Mouse (Mus musculus) limb, embryonic 12.5 days (tissue): Measurements from ENCODE around the gene 3425401B19Rik. TPM values are rescaled to one million over a fixed set of nuclear protein-coding genes. Genes with fewer than 3 reads are reported as not detected.

ENCODE experiments used
- ATAC-seq: fragments of 200-750 bp; cut with Nextera tagmentation; 2 replicates; pipeline ENCODE4 v1.8.0; 2017; ENCODE audit warnings: low read depth, moderate TSS enrichment; ENCODE audit not compliant: insufficient number of reproducible peaks, insufficient read depth, low FRiP score, low TSS enrichment
- H3K27ac ChIP-seq: fragments of 300-500 bp; sonication (generic); 2 replicates; pipeline ENCODE4 v1.5.1; 2016; ENCODE audit warnings: mild to moderate bottlenecking, moderate library complexity
- H3K27me3 ChIP-seq: fragments of 300-500 bp; sonication (generic); 2 replicates; pipeline ENCODE4 v1.6.1; 2016; ENCODE audit warnings: mild to moderate bottlenecking, moderate library complexity
- H3K36me3 ChIP-seq: fragments of 300-500 bp; sonication (generic); 2 replicates; pipeline ENCODE4 v1.6.1; 2016; ENCODE audit warnings: mild to moderate bottlenecking, moderate library complexity
- H3K4me1 ChIP-seq: fragments of 300-500 bp; sonication (generic); replicated peaks from 2 replicates; pipeline ENCODE4 v1.6.1; 2016
- H3K4me2 ChIP-seq: fragments of 300-500 bp; sonication (generic); 2 replicates; pipeline ENCODE4 v1.6.1; 2016; ENCODE audit warnings: mild to moderate bottlenecking, moderate library complexity
- H3K4me3 ChIP-seq: fragments of 300-500 bp; sonication (generic); replicated peaks from 2 replicates; pipeline ENCODE4 v1.5.1; 2016; ENCODE audit warnings: mild to moderate bottlenecking
- H3K9ac ChIP-seq: fragments of 300-500 bp; sonication (generic); replicated peaks from 2 replicates; pipeline ENCODE4 v1.6.1; 2016; ENCODE audit warnings: mild to moderate bottlenecking, moderate library complexity
- H3K9me3 ChIP-seq: fragments of 300-500 bp; sonication (generic); 2 replicates; pipeline ENCODE4 v1.6.1; 2016; ENCODE audit warnings: mild to moderate bottlenecking, moderate library complexity
- WGBS: fragments of 180-500 bp; shearing (Covaris S2); methylation state at CpG from one replicate; pipeline ENCODE4 v1.1.7; 2016; 5-methylcytosine and 5-hydroxymethylcytosine counted together
- polyA plus RNA-seq: library from polyadenylated mRNA; unstranded; fragments of >200 nt; fragmentation: Nextera tagmentation; extraction: Ambion mirVana; gene quantifications from 2 replicates; pipeline ENCODE4 v1.2.1, GENCODE M21; 2016

3425401B19Rik gene
- polyA plus RNA-seq, 1 experiment from 2014 or later: 0.56 TPM

GRCm38 (mm10) chr14:32663099-32663498 lies 22.0 kb downstream of the 3425401B19Rik start:
- no peak for ATAC-seq
- Histone ChIP-seq H3K9ac (no peak overlapping the region), H3K27ac (no peak overlapping the region), H3K4me2 (no peak overlapping the region), H3K36me3 (no peaks in the 10 kb centered on the region), H3K9me3 (no peaks in the 10 kb centered on the region), H3K4me1 (no peaks in the 10 kb centered on the region), H3K27me3 (peaks cover 26% of the 10 kb centered on the region), H3K4me3 (no peak overlapping the region)
- 90% methylated on average over 6 of the region's 6 CpGs for WGBS

GRCm38 (mm10) chr14:32659781-32660180 lies 25.3 kb downstream of the 3425401B19Rik start:
- no peak for ATAC-seq
- H3K4me2 ChIP-seq: no peak overlapping the region
- no peaks in the 10 kb centered on the region for H3K9me3 ChIP-seq
- H3K27me3 ChIP-seq: peaks cover 26% of the 10 kb centered on the region
- no peaks in the 10 kb centered on the region for H3K36me3 ChIP-seq
- no peak overlapping the region for H3K4me3 ChIP-seq
- 81% methylated on average over 9 of the region's 9 CpGs for WGBS
- no peak overlapping the region for H3K9ac ChIP-seq
- H3K27ac ChIP-seq: no peak overlapping the region
- H3K4me1 ChIP-seq: no peaks in the 10 kb centered on the region

GRCm38 (mm10) chr14:32638485-32638884 lies 46.6 kb downstream of the 3425401B19Rik start:
- Histone ChIP-seq H3K27ac (no peak overlapping the region), H3K9ac (no peak overlapping the region), H3K36me3 (no peaks in the 10 kb centered on the region), H3K4me3 (no peak overlapping the region), H3K4me1 (no peaks in the 10 kb centered on the region), H3K27me3 (peaks cover 5% of the 10 kb centered on the region; the same call in 1 of the 2 replicates), H3K4me2 (no peak overlapping the region), H3K9me3 (no peaks in the 10 kb centered on the region)
- WGBS: 93% methylated on average over 2 of the region's 2 CpGs
- no peak for ATAC-seq

- ATAC-seq: no peak
- no peaks in the 10 kb centered on the region for H3K9me3 ChIP-seq
- no peak overlapping the region for H3K9ac ChIP-seq
- no peak overlapping the region for H3K4me2 ChIP-seq
- no peaks in the 10 kb centered on the region for H3K36me3 ChIP-seq
- H3K4me3 ChIP-seq: no peak overlapping the region
- H3K27me3 ChIP-seq: no peaks in the 10 kb centered on the region; the same call in 1 of the 2 replicates
- no peaks in the 10 kb centered on the region for H3K4me1 ChIP-seq
- no peak overlapping the region for H3K27ac ChIP-seq
- WGBS: 14% methylated on average over 11 of the region's 11 CpGs
Observed at GRCm38 (mm10) chr14:32634015-32634682, 50.9 kb downstream of the 3425401B19Rik start.

GRCm38 (mm10) chr14:32632908-32633600 lies 52.0 kb downstream of the 3425401B19Rik start:
- Histone ChIP-seq H3K36me3 (no peaks in the 10 kb centered on the region), H3K4me1 (no peaks in the 10 kb centered on the region), H3K9ac (no peak overlapping the region), H3K4me3 (no peak overlapping the region), H3K27ac (no peak overlapping the region), H3K27me3 (no peaks in the 10 kb centered on the region), H3K4me2 (no peak overlapping the region), H3K9me3 (no peaks in the 10 kb centered on the region)
- 75% methylated on average over 6 of the region's 6 CpGs for WGBS
- no peak for ATAC-seq

GRCm38 (mm10) chr14:32628584-32628983 lies 56.5 kb downstream of the 3425401B19Rik start:
- Histone ChIP-seq H3K36me3 (no peaks in the 10 kb centered on the region), H3K4me2 (peak overlapping the region; percentile 13; the same call in 1 of the 2 replicates), H3K27me3 (no peaks in the 10 kb centered on the region), H3K4me3 (no peak overlapping the region), H3K4me1 (no peaks in the 10 kb centered on the region), H3K27ac (no peak overlapping the region), H3K9me3 (no peaks in the 10 kb centered on the region), H3K9ac (no peak overlapping the region)
- ATAC-seq: no peak
- whole genome bisulfite sequencing: 40% methylated on average over 10 of the region's 10 CpGs

- Histone ChIP-seq H3K36me3 (no peaks in the 10 kb centered on the region), H3K9me3 (no peaks in the 10 kb centered on the region), H3K9ac (no peak overlapping the region), H3K27me3 (no peaks in the 10 kb centered on the region), H3K27ac (no peak overlapping the region), H3K4me3 (no peak overlapping the region), H3K4me2 (no peak overlapping the region), H3K4me1 (no peaks in the 10 kb centered on the region)
- WGBS: 47% methylated on average over 2 of the region's 2 CpGs
- ATAC-seq: no peak
Observed at GRCm38 (mm10) chr14:32627271-32627670, 57.8 kb downstream of the 3425401B19Rik start.

GRCm38 (mm10) chr14:32624811-32625210 lies 60.3 kb downstream of the 3425401B19Rik start:
- H3K4me3 ChIP-seq: no peak overlapping the region
- no peak for ATAC-seq
- WGBS: 87% methylated on average over 7 of the region's 7 CpGs
- H3K27ac ChIP-seq: no peak overlapping the region
- no peaks in the 10 kb centered on the region for H3K36me3 ChIP-seq
- no peaks in the 10 kb centered on the region for H3K4me1 ChIP-seq
- H3K27me3 ChIP-seq: no peaks in the 10 kb centered on the region
- H3K9me3 ChIP-seq: no peaks in the 10 kb centered on the region
- no peak overlapping the region for H3K4me2 ChIP-seq
- no peak overlapping the region for H3K9ac ChIP-seq

GRCm38 (mm10) chr14:32624245-32624644 lies 60.8 kb downstream of the 3425401B19Rik start:
- H3K9ac ChIP-seq: no peak overlapping the region
- H3K4me3 ChIP-seq: no peak overlapping the region
- WGBS: 90% methylated on average over 3 of the region's 3 CpGs
- no peak overlapping the region for H3K4me2 ChIP-seq
- ATAC-seq: no peak
- no peaks in the 10 kb centered on the region for H3K36me3 ChIP-seq
- H3K27me3 ChIP-seq: no peaks in the 10 kb centered on the region
- H3K9me3 ChIP-seq: no peaks in the 10 kb centered on the region
- H3K4me1 ChIP-seq: no peaks in the 10 kb centered on the region
- H3K27ac ChIP-seq: no peak overlapping the region

GRCm38 (mm10) chr14:32617253-32617652 lies 67.8 kb downstream of the 3425401B19Rik start:
- no peaks in the 10 kb centered on the region for H3K36me3 ChIP-seq
- no peaks in the 10 kb centered on the region; the same call in 1 of the 2 replicates for H3K4me1 ChIP-seq
- WGBS: 92% methylated on average over 5 of the region's 5 CpGs
- no peak overlapping the region for H3K4me3 ChIP-seq
- H3K9ac ChIP-seq: no peak overlapping the region
- H3K4me2 ChIP-seq: no peak overlapping the region
- no peak overlapping the region for H3K27ac ChIP-seq
- ATAC-seq: no peak
- no peaks in the 10 kb centered on the region; the same call in 1 of the 2 replicates for H3K27me3 ChIP-seq
- no peaks in the 10 kb centered on the region for H3K9me3 ChIP-seq

- Histone ChIP-seq H3K9ac (no peak overlapping the region), H3K36me3 (no peaks in the 10 kb centered on the region), H3K27ac (no peak overlapping the region), H3K27me3 (peaks cover 36% of the 10 kb centered on the region), H3K4me2 (no peak overlapping the region), H3K9me3 (no peaks in the 10 kb centered on the region), H3K4me1 (no peaks in the 10 kb centered on the region; the same call in 1 of the 2 replicates), H3K4me3 (no peak overlapping the region)
- no peak for ATAC-seq
- WGBS: 27% methylated on average over 3 of the region's 3 CpGs
Observed at GRCm38 (mm10) chr14:32609392-32609791, 75.7 kb downstream of the 3425401B19Rik start.
